Mouse (Mus musculus) liver, adult 2 months (tissue): ENCODE measurements around the gene Agfg2.

Experiments used
- CTCF ChIP-seq: fragments of 200-500 bp; IDR thresholded peaks from 2 replicates; pipeline ENCODE4 v1.5.1; 2011; ENCODE audit warnings: low read depth, low read length, control low read depth
- POLR2A ChIP-seq: fragments of 200-500 bp; IDR thresholded peaks from 2 replicates; pipeline ENCODE4 v1.6.1; 2011; ENCODE audit warnings: low read length, control low read depth; ENCODE audit not compliant: insufficient read depth; ENCODE audit errors: extremely low read depth

GRCm38 (mm10) chr5:137678736-137679135, 5.8 kb downstream of the Agfg2 start:
- TF ChIP-seq CTCF = no peak
- TF ChIP-seq POLR2A = no peak
